Mouse (Mus musculus): ENCODE measurements at regions not wholly inside any gene's neighbourhood (a gene's known extent, or its start where the extent isn't known, plus 50 kb on each side); places are given as distances from the start of the nearest gene placed in this dataset.

- DNase-seq (ENCODE audit: low spot score) (no peak), ATAC-seq (replicated peaks; ENCODE audit: low FRiP score) (no peak)
- no peak overlapping the region for H3K4me2 ChIP-seq
- H3K9ac ChIP-seq (ENCODE audit: low read depth, low read length) = no peak overlapping the region
- no peaks in the 10 kb centered on the region for H3K36me3 ChIP-seq (ENCODE audit: control insufficient read depth, insufficient read depth, low read length)
- H3K27ac ChIP-seq (ENCODE audit: low read depth, low read length) = no peak overlapping the region
- WGBS = 87% methylated on average over 16 of the region's 16 CpGs
- no peaks in the 10 kb centered on the region for H3K9me3 ChIP-seq (ENCODE audit: control insufficient read depth, low read length)
- H3K4me3 ChIP-seq (ENCODE audit: low read depth, low read length) = no peak overlapping the region
- H3K27me3 ChIP-seq (replicated peaks; ENCODE audit: control insufficient read depth, insufficient read depth, low read length) = no peaks in the 10 kb centered on the region
- no peaks in the 10 kb centered on the region for H3K4me1 ChIP-seq (replicated peaks; ENCODE audit: control insufficient read depth, insufficient read depth, low read length)
Observed at GRCm38 (mm10) chr6:140348578-140348977, 75.3 kb upstream of the Plekha5 start.

- 73% methylated on average over 6 of the region's 6 CpGs for WGBS
- no peak for ATAC-seq (replicated peaks; ENCODE audit: low FRiP score)
- no peaks in the 10 kb centered on the region for H3K4me1 ChIP-seq (replicated peaks; ENCODE audit: control insufficient read depth, insufficient read depth, low read length)
- H3K27me3 ChIP-seq (replicated peaks; ENCODE audit: control insufficient read depth, insufficient read depth, low read length) = no peaks in the 10 kb centered on the region
- no peak overlapping the region for H3K27ac ChIP-seq (ENCODE audit: low read depth, low read length)
- no peaks in the 10 kb centered on the region for H3K36me3 ChIP-seq (ENCODE audit: control insufficient read depth, insufficient read depth, low read length)
- DNase-seq (ENCODE audit: low spot score) = no peak
- no peak overlapping the region for H3K9ac ChIP-seq (ENCODE audit: low read depth, low read length)
- H3K4me2 ChIP-seq = no peak overlapping the region
- no peak overlapping the region for H3K4me3 ChIP-seq (ENCODE audit: low read depth, low read length)
- H3K9me3 ChIP-seq (ENCODE audit: control insufficient read depth, low read length) = no peaks in the 10 kb centered on the region
Observed at GRCm38 (mm10) chr6:140346929-140347328, 76.9 kb upstream of the Plekha5 start.

GRCm38 (mm10) chr6:140343638-140344037, 80.2 kb upstream of the Plekha5 start:
- H3K4me3 ChIP-seq (ENCODE audit: low read depth, low read length) = no peak overlapping the region
- 84% methylated on average over 11 of the region's 11 CpGs for WGBS
- ATAC-seq (replicated peaks; ENCODE audit: low FRiP score) (no peak), DNase-seq (ENCODE audit: low spot score) (no peak)
- H3K27ac ChIP-seq (ENCODE audit: low read depth, low read length) = no peak overlapping the region
- H3K36me3 ChIP-seq (ENCODE audit: control insufficient read depth, insufficient read depth, low read length) = no peaks in the 10 kb centered on the region
- no peaks in the 10 kb centered on the region for H3K4me1 ChIP-seq (replicated peaks; ENCODE audit: control insufficient read depth, insufficient read depth, low read length)
- H3K4me2 ChIP-seq = no peak overlapping the region
- H3K9me3 ChIP-seq (ENCODE audit: control insufficient read depth, low read length) = no peaks in the 10 kb centered on the region
- H3K27me3 ChIP-seq (replicated peaks; ENCODE audit: control insufficient read depth, insufficient read depth, low read length) = no peaks in the 10 kb centered on the region
- no peak overlapping the region for H3K9ac ChIP-seq (ENCODE audit: low read depth, low read length)

- Histone ChIP-seq H3K4me3 (ENCODE audit: low read depth, low read length) (no peak overlapping the region), H3K9ac (ENCODE audit: low read depth, low read length) (no peak overlapping the region), H3K27ac (ENCODE audit: low read depth, low read length) (no peak overlapping the region), H3K27me3 (replicated peaks; ENCODE audit: control insufficient read depth, insufficient read depth, low read length) (no peaks in the 10 kb centered on the region), H3K4me2 (no peak overlapping the region), H3K4me1 (replicated peaks; ENCODE audit: control insufficient read depth, insufficient read depth, low read length) (no peaks in the 10 kb centered on the region), H3K36me3 (ENCODE audit: control insufficient read depth, insufficient read depth, low read length) (no peaks in the 10 kb centered on the region), H3K9me3 (ENCODE audit: control insufficient read depth, low read length) (no peaks in the 10 kb centered on the region)
- WGBS = 43% methylated on average over 1 of the region's 1 CpGs
- ATAC-seq (replicated peaks; ENCODE audit: low FRiP score) (no peak), DNase-seq (ENCODE audit: low spot score) (no peak)
Observed at GRCm38 (mm10) chr6:140342881-140343280, 81.0 kb upstream of the Plekha5 start.

GRCm38 (mm10) chr6:140339731-140340130, 84.1 kb upstream of the Plekha5 start:
- Histone ChIP-seq H3K4me2 (no peak overlapping the region), H3K9ac (ENCODE audit: low read depth, low read length) (no peak overlapping the region), H3K27me3 (replicated peaks; ENCODE audit: control insufficient read depth, insufficient read depth, low read length) (no peaks in the 10 kb centered on the region), H3K36me3 (ENCODE audit: control insufficient read depth, insufficient read depth, low read length) (no peaks in the 10 kb centered on the region), H3K4me3 (ENCODE audit: low read depth, low read length) (no peak overlapping the region), H3K9me3 (ENCODE audit: control insufficient read depth, low read length) (no peaks in the 10 kb centered on the region), H3K4me1 (replicated peaks; ENCODE audit: control insufficient read depth, insufficient read depth, low read length) (no peaks in the 10 kb centered on the region; the same call in 1 of the 2 replicates), H3K27ac (ENCODE audit: low read depth, low read length) (no peak overlapping the region)
- 62% methylated on average over 13 of the region's 13 CpGs for WGBS
- no peak for ATAC-seq (replicated peaks; ENCODE audit: low FRiP score)
- no peak for DNase-seq (ENCODE audit: low spot score)

- Histone ChIP-seq H3K4me3 (ENCODE audit: low read depth, low read length) (no peak overlapping the region), H3K36me3 (ENCODE audit: control insufficient read depth, insufficient read depth, low read length) (no peaks in the 10 kb centered on the region), H3K27me3 (replicated peaks; ENCODE audit: control insufficient read depth, insufficient read depth, low read length) (no peaks in the 10 kb centered on the region), H3K9me3 (ENCODE audit: control insufficient read depth, low read length) (no peaks in the 10 kb centered on the region), H3K27ac (ENCODE audit: low read depth, low read length) (no peak overlapping the region), H3K4me1 (replicated peaks; ENCODE audit: control insufficient read depth, insufficient read depth, low read length) (no peaks in the 10 kb centered on the region; the same call in 1 of the 2 replicates), H3K4me2 (peak overlapping the region; percentile 49), H3K9ac (ENCODE audit: low read depth, low read length) (no peak overlapping the region)
- DNase-seq (ENCODE audit: low spot score) = no peak
- no peak for ATAC-seq (replicated peaks; ENCODE audit: low FRiP score)
- WGBS = 35% methylated on average over 19 of the region's 19 CpGs
Observed at GRCm38 (mm10) chr6:140337897-140338749, 85.7 kb upstream of the Plekha5 start.

GRCm38 (mm10) chr6:140337083-140337491, 86.8 kb upstream of the Plekha5 start:
- Histone ChIP-seq H3K4me2 (no peak overlapping the region), H3K9me3 (ENCODE audit: control insufficient read depth, low read length) (no peaks in the 10 kb centered on the region), H3K27ac (ENCODE audit: low read depth, low read length) (no peak overlapping the region), H3K4me1 (replicated peaks; ENCODE audit: control insufficient read depth, insufficient read depth, low read length) (no peaks in the 10 kb centered on the region; the same call in 1 of the 2 replicates), H3K27me3 (replicated peaks; ENCODE audit: control insufficient read depth, insufficient read depth, low read length) (no peaks in the 10 kb centered on the region), H3K4me3 (ENCODE audit: low read depth, low read length) (no peak overlapping the region), H3K36me3 (ENCODE audit: control insufficient read depth, insufficient read depth, low read length) (no peaks in the 10 kb centered on the region), H3K9ac (ENCODE audit: low read depth, low read length) (no peak overlapping the region)
- DNase-seq (ENCODE audit: low spot score) = no peak
- WGBS = 19% methylated on average over 2 of the region's 3 CpGs
- ATAC-seq (replicated peaks; ENCODE audit: low FRiP score) = no peak

- Histone ChIP-seq H3K4me3 (ENCODE audit: low read depth, low read length) (no peak overlapping the region), H3K4me1 (replicated peaks; ENCODE audit: control insufficient read depth, insufficient read depth, low read length) (no peaks in the 10 kb centered on the region; the same call in 1 of the 2 replicates), H3K36me3 (ENCODE audit: control insufficient read depth, insufficient read depth, low read length) (no peaks in the 10 kb centered on the region), H3K9me3 (ENCODE audit: control insufficient read depth, low read length) (0 out of 2 replicates have a peak, but pooled peaks cover 2% of the 10 kb centered on the region), H3K4me2 (peak overlapping the region; percentile 37), H3K27ac (ENCODE audit: low read depth, low read length) (no peak overlapping the region), H3K9ac (ENCODE audit: low read depth, low read length) (no peak overlapping the region), H3K27me3 (replicated peaks; ENCODE audit: control insufficient read depth, insufficient read depth, low read length) (no peaks in the 10 kb centered on the region)
- ATAC-seq (replicated peaks; ENCODE audit: low FRiP score) = no peak
- 6% methylated on average over 13 of the region's 13 CpGs for WGBS
- no peak for DNase-seq (ENCODE audit: low spot score)
Observed at GRCm38 (mm10) chr6:140336414-140336941, 87.4 kb upstream of the Plekha5 start.

- ATAC-seq (replicated peaks; ENCODE audit: low FRiP score) = no peak
- no peaks in the 10 kb centered on the region; the same call in 1 of the 2 replicates for H3K4me1 ChIP-seq (replicated peaks; ENCODE audit: control insufficient read depth, insufficient read depth, low read length)
- H3K9me3 ChIP-seq (ENCODE audit: control insufficient read depth, low read length) = 0 out of 2 replicates have a peak, but pooled peaks cover 2% of the 10 kb centered on the region
- H3K27me3 ChIP-seq (replicated peaks; ENCODE audit: control insufficient read depth, insufficient read depth, low read length) = no peaks in the 10 kb centered on the region
- no peak overlapping the region for H3K27ac ChIP-seq (ENCODE audit: low read depth, low read length)
- H3K9ac ChIP-seq (ENCODE audit: low read depth, low read length) = no peak overlapping the region
- DNase-seq (ENCODE audit: low spot score) = no peak
- no peaks in the 10 kb centered on the region for H3K36me3 ChIP-seq (ENCODE audit: control insufficient read depth, insufficient read depth, low read length)
- H3K4me3 ChIP-seq (ENCODE audit: low read depth, low read length) = no peak overlapping the region
- H3K4me2 ChIP-seq = no peak overlapping the region
- WGBS = 57% methylated on average over 3 of the region's 3 CpGs
Observed at GRCm38 (mm10) chr6:140333397-140333796, 90.5 kb upstream of the Plekha5 start.

All from liver, embryonic 11.5 days (tissue).